Mouse (Mus musculus) G1E (cell line): ENCODE data around the gene Trf. TPM values are rescaled to one million over a fixed set of nuclear protein-coding genes. Genes with fewer than 3 reads are reported as not detected.

Source experiments
- ATAC-seq: 2 replicates; pipeline ENCODE4 v1.8.0; 2016; ENCODE audit warnings: mild to moderate bottlenecking; ENCODE audit not compliant: insufficient number of reproducible peaks, poor library complexity, low FRiP score, severe bottlenecking; ENCODE audit errors: extremely low read depth
- DNase-seq: peaks from one replicate; pipeline ENCODE4 v3.0.0; 2012; ENCODE audit warnings: low spot score
- H3K27me3 ChIP-seq: 2 replicates; pipeline ENCODE4 v1.6.1; 2012; ENCODE audit warnings: mild to moderate bottlenecking, low read length, inconsistent platforms; ENCODE audit not compliant: insufficient read depth
- H3K36me3 ChIP-seq: replicated peaks from 2 replicates; pipeline ENCODE3; 2012; ENCODE audit warnings: mild to moderate bottlenecking, inconsistent platforms
- H3K4me1 ChIP-seq: 2 replicates; pipeline ENCODE4 v1.6.1; 2012; ENCODE audit warnings: low read depth, low read length, inconsistent platforms, mixed read lengths; ENCODE audit not compliant: insufficient read depth
- H3K4me3 ChIP-seq: 2 replicates; pipeline ENCODE4 v1.5.1; 2012; ENCODE audit warnings: low read depth, mild to moderate bottlenecking, inconsistent platforms, low read length, moderate library complexity, mixed read lengths
- H3K9me3 ChIP-seq: replicated peaks from 2 replicates; pipeline ENCODE4 v1.6.1; 2012; ENCODE audit warnings: inconsistent platforms
- CTCF ChIP-seq: IDR thresholded peaks from 2 replicates; pipeline ENCODE4 v1.5.1; 2012; ENCODE audit warnings: low read depth, low read length, inconsistent platforms, mixed read lengths
- GATA1 ChIP-seq: IDR thresholded peaks from 2 replicates; pipeline ENCODE4 v1.6.1; 2012; ENCODE audit warnings: borderline replicate concordance, low read length, inconsistent platforms, mixed read lengths
- GATA2 ChIP-seq: IDR thresholded peaks from 2 replicates; pipeline ENCODE4 v1.6.1; 2012; ENCODE audit warnings: low read depth, low read length, inconsistent platforms, borderline replicate concordance
- POLR2AphosphoS5 ChIP-seq: IDR thresholded peaks from 2 replicates; pipeline ENCODE4 v1.6.1; 2012; ENCODE audit warnings: low read depth, low read length, inconsistent platforms; ENCODE audit not compliant: insufficient replicate concordance
- TAL1 ChIP-seq: conservative IDR thresholded peaks from 2 replicates; pipeline ENCODE4 v1.6.1; 2012; ENCODE audit warnings: low read depth, low read length, inconsistent platforms, mixed read lengths
- polyA plus RNA-seq: library from polyadenylated mRNA; stranded (reverse); fragments of >175 nt; gene quantifications from 2 replicates; pipeline ENCODE4 v1.2.3, GENCODE M21; 2012
- total RNA-seq, 2 experiments: library from RNA; stranded (forward) in 1 of 2; stranded (reverse) in 1 of 2; fragments of 200-1000 nt in 1 of 2; fragments of >200 nt in 1 of 2; fragmentation: Nextera tagmentation in 1 of 2; gene quantifications; 2 replicates each; pipeline ENCODE4 v1.2.3; 2014 to 2017

Trf gene
- total and polyA plus RNA-seq, 3 experiments, result 0.21 to 26.8 (median 7.4) TPM

DNA sequence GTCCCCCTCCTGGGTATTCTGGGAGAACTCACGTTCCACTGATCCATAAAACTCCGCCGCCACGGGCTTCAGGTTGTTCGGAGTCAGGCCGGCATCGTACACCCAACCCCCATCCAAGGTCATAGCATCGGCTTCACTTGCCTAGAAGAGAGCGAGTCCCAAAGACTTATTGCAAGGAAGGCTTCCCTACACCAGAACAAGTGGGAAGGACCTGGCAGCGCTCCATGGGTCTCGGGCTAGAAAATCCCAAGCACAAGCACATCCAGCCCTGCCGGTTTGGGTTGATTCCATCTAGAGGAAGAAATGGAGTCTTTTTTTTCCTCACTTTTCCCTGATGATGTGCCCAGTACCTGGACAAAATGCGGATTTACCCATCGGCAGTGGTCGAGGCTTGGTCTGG is 3.4 kb downstream of the Trf start:
- Histone ChIP-seq H3K27me3 (peaks cover 29% of the 10 kb centered on the region), H3K4me3 (no peak overlapping the region), H3K9me3 (no peaks in the 10 kb centered on the region), H3K36me3 (no peaks in the 10 kb centered on the region), H3K4me1 (peaks cover 32% of the 10 kb centered on the region)
- ATAC-seq (no peak), DNase-seq (no peak)
- TF ChIP-seq TAL1 (no peak), GATA2 (no peak), GATA1 (no peak), POLR2AphosphoS5 (no peak), CTCF (no peak)

DNA sequence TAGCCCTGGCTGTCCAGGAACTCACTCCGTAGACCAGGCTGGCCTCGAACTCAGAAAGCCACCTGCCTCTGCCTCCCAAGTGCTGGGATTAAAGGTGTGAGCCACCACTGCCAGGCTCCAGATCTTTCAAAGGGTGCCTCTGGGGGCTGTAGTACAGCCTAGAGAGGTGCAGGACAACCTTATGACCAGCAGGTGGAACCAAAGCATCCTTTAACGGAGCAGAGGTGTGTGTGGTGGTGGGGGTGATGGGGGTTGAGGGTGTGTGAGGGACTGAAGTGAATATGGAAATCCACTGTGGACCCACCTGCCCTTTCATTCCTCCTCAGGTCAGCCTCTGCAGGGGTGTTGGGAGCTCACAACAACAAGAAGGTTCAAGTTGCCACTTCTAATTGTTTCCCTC is 4.8 kb downstream of the Trf start:
- no peaks in the 10 kb centered on the region for H3K9me3 ChIP-seq
- ATAC-seq, result peak; percentile 62
- H3K4me1 ChIP-seq, result peaks cover 29% of the 10 kb centered on the region
- peaks cover 29% of the 10 kb centered on the region for H3K27me3 ChIP-seq
- TF ChIP-seq POLR2AphosphoS5 (no peak), GATA1 (no peak), TAL1 (no peak), GATA2 (no peak), CTCF (0 out of 2 replicates have a peak, but pooled peaks have one; percentile 0)
- DNase-seq, result peak; percentile 44
- no peak overlapping the region for H3K4me3 ChIP-seq
- no peaks in the 10 kb centered on the region for H3K36me3 ChIP-seq

- Histone ChIP-seq H3K4me1 (peaks cover 23% of the 10 kb centered on the region), H3K4me3 (no peak overlapping the region), H3K36me3 (no peaks in the 10 kb centered on the region), H3K27me3 (peaks cover 25% of the 10 kb centered on the region), H3K9me3 (no peaks in the 10 kb centered on the region)
- no peak for ATAC-seq
- TF ChIP-seq GATA2 (no peak), POLR2AphosphoS5 (no peak), GATA1 (no peak), TAL1 (no peak), CTCF (no peak)
- no peak for DNase-seq
These were observed 5.5 kb downstream of the Trf start for GRCm38 (mm10) chr9:103224721-103225120.

- TF ChIP-seq POLR2AphosphoS5, result no peak
- no peak for TF ChIP-seq TAL1
- TF ChIP-seq CTCF, result no peak
- no peak for TF ChIP-seq GATA1
- TF ChIP-seq GATA2, result no peak
- H3K4me3 ChIP-seq, result no peak overlapping the region
- DNase-seq, result no peak
- H3K9me3 ChIP-seq, result no peaks in the 10 kb centered on the region
- H3K36me3 ChIP-seq, result no peaks in the 10 kb centered on the region
- no peak for ATAC-seq
- peaks cover 24% of the 10 kb centered on the region for H3K27me3 ChIP-seq
- no peaks in the 10 kb centered on the region for H3K4me1 ChIP-seq
These were observed 16.0 kb downstream of the Trf start for GRCm38 (mm10) chr9:103214281-103214680.

DNA sequence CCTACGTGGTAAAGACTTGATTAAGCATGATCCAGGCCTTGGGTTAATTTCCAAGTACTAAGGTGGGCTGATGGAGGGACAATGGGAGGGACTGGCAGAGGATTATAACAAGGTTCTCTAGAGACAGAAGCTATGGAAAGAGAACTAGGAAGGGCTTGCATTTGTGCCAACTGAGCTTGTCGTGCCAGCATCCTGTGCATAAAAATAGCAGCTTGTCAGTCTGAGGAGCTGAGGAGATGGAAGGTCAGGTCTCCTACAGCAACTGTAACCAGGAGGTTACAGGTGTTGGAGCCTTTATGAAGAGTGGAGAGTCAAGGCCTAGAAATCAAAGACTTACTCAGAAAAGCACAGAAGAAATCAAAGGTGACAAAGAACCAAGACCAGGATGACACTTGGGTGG is 16.6 kb downstream of the Trf start:
- Histone ChIP-seq H3K4me3 (no peak overlapping the region), H3K9me3 (no peaks in the 10 kb centered on the region), H3K27me3 (peaks cover 26% of the 10 kb centered on the region), H3K36me3 (no peaks in the 10 kb centered on the region), H3K4me1 (no peaks in the 10 kb centered on the region)
- no peak for TF ChIP-seq TAL1
- TF ChIP-seq GATA1, result no peak
- ATAC-seq (no peak), DNase-seq (no peak)

DNA sequence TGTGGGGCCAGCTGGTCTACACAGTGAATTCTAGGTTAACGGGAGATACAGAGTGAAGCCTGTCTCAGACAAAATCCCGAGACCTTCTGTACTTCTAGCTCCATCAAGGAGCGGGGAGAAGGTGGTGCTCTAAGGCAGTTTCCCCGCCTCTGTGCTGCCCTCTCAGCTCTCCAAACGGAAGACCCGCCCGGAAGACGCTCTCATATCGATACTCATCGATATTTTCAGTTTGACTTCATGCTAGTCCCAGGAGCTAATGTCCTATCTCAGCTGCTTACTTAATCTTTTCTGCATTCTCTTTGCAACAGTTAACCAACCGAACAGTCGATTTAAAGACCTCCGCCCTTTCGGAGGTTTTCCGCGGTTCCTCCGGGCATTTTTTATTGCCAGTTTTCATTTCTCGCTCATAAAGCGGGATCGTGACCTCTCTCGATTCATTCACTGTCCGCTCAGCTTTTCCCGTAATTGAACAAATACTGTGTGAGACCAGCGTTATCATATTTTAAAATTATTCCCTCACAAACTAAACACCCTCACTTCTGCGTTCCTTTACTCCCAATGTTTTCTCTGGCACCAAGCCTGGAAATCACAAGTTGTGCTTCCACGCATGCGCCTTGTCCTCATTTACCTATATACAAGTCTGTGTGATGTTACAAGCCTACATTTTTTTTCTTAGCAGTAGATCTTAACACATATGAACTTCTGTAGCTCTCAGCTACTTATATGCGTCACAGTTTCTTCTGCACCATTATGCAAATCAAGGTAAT is 17.4 kb downstream of the Trf start:
- H3K36me3 ChIP-seq, result no peaks in the 10 kb centered on the region
- H3K27me3 ChIP-seq, result peaks cover 29% of the 10 kb centered on the region
- H3K9me3 ChIP-seq, result no peaks in the 10 kb centered on the region
- TF ChIP-seq CTCF (no peak), POLR2AphosphoS5 (no peak), GATA1 (no peak), TAL1 (no peak), GATA2 (no peak)
- no peak overlapping the region for H3K4me3 ChIP-seq
- ATAC-seq (no peak), DNase-seq (no peak)
- H3K4me1 ChIP-seq, result 0 out of 2 replicates have a peak, but pooled peaks cover 3% of the 10 kb centered on the region
